Mouse (Mus musculus) large intestine, adult 2 months (tissue): ENCODE results near the gene Ubc. TPM values are rescaled to one million over a fixed set of nuclear protein-coding genes. Genes with fewer than 3 reads are reported as not detected.

ENCODE experiments used
- DNase-seq: peaks from one replicate; pipeline ENCODE4 v3.0.0-alpha.2; 2012; ENCODE audit warnings: low read depth, low spot score
- WGBS: fragments of 180-500 bp; shearing (Covaris S2); methylation state at CpG from one replicate; pipeline ENCODE4 v1.1.7; 2018; 5-methylcytosine and 5-hydroxymethylcytosine counted together
- polyA plus RNA-seq: library from polyadenylated mRNA; depleted of rRNA; stranded (reverse); fragments of >200 nt; gene quantifications from 2 replicates; pipeline ENCODE4 v1.2.3, GENCODE M21; 2012

Gene Ubc
- polyA plus RNA-seq, 1 experiment = 628 TPM

DNA sequence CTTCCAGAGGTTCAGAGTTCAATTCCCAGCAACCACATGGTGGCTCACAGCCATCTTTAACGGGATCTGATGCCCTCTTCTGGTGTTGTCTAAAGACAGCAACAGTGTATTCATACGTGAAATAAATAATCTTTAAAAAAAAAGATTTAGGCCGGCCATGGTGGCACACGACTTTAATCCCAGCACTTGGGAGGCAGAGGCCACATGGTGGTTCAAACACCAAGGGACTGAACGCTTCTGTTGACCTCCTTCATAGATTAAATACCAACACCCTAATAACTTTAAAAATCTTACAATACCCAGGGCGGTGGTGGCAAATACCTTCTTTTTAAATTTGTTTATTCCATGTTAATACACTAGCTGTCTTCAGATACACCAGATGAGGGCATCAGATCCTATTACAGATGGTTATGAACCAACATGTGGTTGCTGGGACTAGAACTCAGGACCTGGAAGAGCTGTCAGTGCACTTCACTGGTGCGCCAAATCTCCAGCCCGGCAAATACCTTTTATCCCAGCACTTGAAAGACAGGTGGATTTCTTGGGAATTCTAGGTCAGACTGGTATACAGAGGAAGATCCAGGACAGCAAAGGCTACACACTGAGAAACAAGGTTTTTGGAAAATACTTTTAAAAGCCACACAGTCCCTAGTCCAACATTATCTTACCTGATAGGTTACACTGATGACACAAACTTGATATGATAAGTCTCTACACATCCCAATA lies 4.6 kb downstream of the Ubc start:
- 33% methylated on average over 8 of the region's 8 CpGs for WGBS
- no peak for DNase-seq

DNA sequence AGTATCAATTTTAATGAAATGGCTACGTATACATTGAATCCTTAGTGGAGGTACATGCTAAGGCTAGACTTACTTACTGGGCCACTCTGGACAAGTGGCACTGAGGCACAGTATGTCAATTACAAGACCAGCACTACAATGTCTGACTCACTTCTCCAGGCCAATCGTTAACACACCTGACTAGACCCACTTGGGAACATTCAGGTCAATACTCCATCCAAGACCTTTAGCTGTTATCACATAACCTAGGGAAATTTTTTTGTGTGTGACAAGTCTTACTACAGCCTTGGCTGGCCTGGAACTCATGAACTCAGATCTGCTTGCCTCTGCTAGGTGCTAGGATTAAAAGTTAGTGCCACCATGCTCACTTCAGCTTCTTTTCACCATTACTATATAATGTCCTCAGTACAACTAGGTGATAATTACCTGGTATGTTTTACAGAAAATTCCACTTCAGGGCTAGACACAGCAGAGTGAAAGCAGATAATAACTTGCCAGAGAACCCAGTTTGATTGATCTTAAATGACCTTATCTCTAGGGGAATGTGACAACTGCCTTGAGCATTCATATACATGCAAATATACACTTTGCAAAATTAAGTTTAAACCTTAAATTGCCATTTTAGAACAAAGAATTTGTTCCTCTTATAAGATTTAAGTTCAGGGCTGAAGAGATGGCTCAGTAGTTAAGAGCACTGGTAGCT lies 5.3 kb downstream of the Ubc start:
- no peak for DNase-seq
- 49% methylated on average over 2 of the region's 2 CpGs for WGBS

DNA sequence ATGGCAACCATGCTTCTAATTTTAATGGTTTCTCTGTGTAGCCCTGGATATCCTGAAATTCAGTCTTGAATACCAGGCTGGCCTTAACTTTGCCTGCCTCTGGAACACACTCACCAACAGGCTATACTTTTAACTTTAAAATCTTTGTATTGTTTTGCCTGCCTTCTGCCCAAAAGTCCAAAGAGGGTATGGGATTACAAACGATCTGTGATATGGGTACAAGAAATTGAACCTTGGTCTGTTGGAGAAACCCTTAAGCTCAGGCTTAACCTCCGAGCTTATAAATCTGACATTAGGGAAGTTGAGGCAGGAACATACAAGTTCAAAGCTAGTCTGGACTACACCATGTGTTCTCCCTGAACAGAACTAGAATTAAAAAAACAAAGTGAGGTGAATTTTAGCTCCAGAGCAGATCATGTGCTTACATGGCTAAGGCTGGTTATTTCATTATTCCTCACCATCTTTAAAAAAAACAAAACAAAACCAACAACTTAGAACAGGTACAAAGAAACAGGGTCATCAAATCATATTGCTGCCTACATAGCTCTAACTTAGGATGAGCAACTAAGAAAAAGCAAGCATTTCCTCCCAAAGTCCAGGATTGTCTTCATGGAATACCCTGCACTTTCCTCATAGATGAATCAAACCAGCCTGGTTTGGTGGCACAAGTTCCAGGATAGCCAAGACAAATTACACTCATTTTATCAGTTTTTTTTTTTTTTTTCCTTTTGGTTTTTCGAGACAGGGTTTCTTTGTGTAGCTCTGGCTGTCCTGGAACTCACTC lies 6.2 kb downstream of the Ubc start:
- no peak for DNase-seq
- WGBS = 41% methylated on average over 3 of the region's 3 CpGs

DNA sequence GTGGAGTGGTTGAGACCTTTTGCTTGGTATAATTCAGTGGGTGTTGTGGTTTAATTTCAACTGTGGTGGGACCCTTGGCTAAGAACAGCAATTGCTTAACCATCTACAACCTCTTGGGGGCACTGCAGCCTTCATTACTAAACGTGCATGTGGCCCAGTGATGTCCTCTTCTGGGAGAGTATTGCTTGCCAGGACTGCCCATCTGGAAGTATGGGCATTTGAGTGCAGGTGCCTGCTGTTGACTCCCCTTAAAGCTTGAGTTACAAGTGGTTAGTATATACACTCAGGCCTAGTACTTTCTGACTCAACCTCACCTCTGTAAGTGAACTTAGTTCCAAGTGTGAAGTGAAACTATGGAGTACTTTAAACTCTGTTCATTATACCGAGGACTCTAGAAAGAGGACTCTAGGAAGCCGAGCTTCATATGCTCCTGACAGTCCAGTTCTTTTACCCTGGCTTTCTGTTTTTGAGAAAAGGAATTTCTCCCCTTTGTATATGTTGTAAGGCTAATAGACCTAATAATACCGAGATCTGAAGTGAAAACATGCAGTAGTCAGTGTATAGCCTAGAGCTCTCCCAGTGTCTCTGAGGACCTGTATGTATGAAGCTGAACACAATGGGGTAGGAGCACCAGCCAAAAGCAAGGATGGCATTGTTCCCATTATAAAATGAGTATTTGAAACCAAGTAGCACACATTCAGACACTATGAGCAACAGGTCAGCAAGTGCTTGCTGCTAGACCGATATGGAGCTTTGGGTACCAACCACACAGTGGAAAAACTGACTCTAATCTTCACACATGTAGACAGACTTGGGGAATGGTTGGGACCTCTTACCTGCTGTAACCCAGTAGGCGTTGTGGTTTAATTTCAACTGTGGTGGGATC lies 7.1 kb downstream of the Ubc start:
- no peak for DNase-seq
- WGBS = 24% methylated on average over 6 of the region's 6 CpGs

DNA sequence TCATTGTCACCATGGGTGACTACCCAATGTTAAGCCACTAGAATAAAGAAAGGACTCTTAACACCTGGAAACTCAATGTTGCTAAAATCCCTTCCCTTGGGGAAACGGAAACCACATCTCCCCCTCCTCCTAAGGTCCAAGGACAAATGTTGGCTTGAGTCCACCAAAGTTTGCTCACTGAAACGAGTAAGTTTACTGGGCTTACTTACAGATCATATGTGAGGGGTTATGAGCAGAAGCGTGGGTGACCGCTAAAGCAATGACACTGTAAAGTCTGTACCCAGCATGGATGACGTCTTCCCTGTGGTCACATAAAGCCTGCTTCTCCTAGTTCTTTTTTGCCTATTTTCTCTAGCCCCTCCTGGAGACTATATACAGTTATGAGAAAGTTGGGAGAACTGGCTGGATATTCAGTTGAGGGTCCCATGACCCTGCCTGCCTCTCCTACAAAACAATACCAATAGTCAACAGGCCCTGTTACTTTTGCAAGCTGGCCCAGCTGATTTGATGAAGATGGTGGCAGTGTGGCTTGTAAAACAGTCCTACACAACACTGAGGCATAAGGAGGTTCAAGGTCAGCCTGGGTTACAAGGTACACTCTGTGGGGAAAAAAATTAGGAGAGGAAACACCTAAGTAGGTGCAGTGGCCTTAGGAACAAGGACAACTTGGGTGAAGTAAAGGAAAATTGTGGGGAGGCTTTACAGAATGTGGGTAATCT lies 7.9 kb downstream of the Ubc start:
- DNase-seq = no peak
- 30% methylated on average over 5 of the region's 5 CpGs for WGBS

DNA sequence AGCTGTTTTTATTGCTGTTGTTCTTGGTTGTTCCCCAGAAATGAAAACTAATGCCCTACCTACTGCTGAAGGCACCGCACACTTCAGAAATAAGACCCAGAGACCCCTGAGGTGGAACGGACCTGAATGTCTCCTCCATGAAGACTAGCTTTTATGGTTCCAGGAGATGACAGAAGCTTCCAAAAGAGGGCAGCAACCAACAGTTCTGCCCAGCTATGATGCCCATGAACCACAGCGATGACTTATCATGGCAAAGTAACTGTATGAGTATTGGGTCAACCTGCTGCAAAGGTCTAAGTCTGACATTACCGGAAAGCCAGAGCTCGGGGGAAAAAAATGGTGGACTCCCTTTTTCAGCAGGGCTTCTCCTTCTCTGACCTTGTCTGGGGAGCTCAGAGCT lies 11.1 kb downstream of the Ubc start:
- 64% methylated on average over 5 of the region's 5 CpGs for WGBS
- DNase-seq = no peak

DNA sequence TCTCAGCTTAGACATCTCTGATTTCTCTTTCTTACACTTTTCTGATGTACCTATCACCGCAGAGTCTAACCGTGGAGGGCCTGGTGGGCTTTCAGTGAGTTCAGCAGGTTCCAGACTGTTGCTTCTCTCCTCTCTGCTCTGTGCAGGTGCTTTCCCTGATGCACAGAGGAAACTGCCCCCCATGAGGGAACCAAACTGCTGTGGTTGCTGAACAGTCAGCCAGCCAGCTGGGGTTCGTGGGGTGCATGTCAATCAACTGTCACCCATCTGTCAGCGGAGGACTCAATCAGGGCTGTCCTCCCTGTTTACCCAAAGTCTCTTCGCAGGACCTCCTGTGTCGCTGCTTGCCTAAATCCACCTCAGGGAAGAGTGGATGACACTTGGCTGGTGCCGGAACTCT lies 12.8 kb downstream of the Ubc start:
- 74% methylated on average over 7 of the region's 7 CpGs for WGBS
- DNase-seq = no peak

DNA sequence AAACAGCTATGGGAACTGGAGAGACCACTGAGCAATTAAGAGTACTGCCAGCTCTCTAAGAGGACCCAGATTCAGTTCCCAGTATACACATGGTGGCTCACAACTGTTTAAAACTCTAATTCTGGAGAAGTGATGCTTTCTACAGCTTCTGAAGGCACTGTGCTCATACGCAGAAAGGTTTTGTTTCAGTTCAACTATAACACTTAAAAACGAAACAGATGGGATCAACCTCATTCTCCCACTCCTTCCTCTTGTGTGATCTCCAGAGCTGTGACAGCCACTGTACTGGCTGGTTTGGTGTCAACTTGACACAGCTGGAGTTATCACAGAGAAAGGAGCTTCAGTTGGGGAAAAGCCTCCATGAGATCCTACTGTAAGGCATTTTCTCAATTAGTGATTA lies 14.1 kb downstream of the Ubc start:
- 72% methylated on average over 2 of the region's 2 CpGs for WGBS
- no peak for DNase-seq

DNA sequence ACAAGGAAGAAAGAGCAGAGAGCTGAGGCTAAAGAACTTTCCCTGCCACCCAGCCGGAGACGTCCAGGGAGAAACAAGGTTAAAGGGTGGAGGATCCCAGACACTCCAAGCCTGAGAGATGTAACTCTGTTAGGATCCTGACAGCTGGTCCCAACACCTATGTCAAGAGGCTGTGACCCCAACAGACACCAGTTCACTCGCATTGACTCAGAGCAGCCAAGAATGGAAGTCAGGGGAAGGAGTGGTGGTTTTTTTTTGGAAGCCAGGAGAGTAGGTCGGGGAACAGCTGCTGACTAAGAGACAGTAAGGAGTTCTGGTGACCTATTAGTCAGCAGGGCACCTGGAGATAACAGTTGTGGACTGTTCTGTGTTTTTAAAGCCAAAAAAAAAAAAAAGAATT lies 18.0 kb downstream of the Ubc start:
- WGBS = 71% methylated on average over 4 of the region's 4 CpGs
- no peak for DNase-seq

DNA sequence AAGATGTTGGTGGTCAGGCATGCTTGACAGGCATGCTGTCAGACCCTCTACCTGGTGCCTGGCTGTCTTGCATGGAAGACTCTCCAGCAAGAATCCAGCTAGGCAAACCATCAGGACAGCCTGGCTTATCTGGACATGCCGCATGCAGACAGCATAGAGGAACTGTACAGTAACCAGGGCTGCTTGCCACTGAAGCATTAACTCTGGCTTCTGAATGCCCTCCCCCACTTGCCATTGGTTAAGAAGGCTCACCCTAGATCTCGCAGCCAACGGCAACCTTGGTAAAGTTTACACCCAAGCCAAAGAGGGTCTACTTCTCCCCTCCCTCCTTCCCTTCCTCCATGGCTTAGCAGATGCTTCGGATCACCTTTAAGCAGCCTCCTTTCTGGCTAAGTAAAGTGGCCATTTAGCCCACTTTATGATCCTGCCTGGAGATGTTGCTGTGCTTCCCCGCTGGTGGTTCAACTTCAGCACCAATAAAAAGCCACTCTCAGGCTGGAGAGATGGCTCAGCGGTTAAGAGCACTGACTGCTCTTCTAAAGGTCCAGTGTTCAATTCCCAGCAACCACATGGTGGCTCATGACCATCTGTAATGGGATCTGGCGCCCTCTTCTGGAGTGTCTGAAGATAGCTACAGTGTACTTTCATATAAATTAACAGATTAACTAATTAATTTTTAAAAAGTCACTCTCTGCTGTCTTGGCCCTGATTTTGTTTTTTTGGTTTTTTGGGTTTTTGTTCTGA lies 18.9 kb downstream of the Ubc start:
- no peak for DNase-seq
- 67% methylated on average over 7 of the region's 7 CpGs for WGBS

DNA sequence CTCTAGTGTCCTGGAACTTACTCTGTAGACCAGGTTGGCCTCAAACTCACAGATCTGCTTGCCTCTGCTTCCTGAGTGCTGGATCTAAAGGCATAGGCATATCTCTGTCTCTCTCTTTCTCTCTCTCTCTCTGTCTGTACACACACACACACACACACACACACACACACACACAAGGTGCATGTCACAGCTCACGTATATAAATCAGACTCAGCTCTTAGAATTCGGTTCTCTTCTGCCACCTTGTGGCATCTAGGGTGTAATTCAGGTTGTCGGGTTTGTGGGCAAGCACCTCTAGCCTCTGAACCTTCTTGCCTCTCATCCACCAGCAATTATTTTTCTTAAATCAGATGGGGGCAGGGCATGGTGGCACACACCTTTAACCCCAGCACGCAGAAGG lies 21.4 kb downstream of the Ubc start:
- WGBS = 4% methylated on average over 4 of the region's 4 CpGs
- no peak for DNase-seq

DNA sequence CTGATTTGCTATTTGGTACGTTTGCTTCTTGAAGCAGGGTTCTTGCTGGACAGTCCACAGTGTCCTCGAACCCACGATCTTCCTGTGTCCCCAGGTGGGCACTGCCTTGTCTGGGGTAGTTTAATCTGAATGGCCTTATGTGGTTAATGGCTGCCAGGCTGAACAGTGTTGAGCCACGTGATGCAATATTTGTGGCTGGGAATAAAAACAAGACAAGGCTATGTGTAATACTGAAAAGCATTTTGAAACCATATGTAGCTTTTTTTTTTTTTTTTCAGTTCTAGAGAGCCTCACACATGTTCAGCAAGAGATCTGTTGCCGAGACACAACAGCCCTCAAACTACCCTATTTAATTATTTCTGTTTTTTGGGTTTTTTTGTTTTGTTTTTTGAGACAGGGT lies 21.8 kb downstream of the Ubc start:
- 63% methylated on average over 5 of the region's 5 CpGs for WGBS
- no peak for DNase-seq

DNA sequence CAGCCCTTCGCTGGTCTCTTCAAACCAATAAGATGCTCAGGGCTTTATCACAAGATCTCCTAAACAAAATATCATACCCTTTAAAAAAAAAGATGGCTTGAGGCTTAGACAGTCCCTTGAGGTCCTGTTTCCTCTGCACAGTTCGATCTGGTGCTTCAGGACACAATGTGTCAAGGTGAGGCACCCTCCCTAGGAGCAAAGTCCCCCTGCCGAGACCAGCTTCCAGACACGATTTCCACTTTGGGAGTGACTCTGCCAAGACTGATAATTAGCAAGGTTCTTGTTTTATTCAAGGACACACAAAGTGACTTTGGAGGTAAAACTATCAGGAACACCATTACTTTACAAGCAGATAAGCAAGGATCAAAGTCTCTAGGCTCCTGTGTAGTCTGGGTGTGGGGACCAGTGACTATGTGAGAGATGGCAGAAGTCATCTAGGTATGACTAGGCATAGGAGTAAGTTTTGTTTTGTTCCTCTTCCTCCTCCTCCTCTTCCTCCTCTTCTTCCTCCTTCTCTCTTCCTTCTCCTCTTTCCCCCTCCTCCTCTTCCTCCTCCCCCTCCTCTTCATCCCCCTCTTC lies 25.1 kb downstream of the Ubc start:
- DNase-seq = no peak
- 34% methylated on average over 4 of the region's 4 CpGs for whole genome bisulfite sequencing

DNA sequence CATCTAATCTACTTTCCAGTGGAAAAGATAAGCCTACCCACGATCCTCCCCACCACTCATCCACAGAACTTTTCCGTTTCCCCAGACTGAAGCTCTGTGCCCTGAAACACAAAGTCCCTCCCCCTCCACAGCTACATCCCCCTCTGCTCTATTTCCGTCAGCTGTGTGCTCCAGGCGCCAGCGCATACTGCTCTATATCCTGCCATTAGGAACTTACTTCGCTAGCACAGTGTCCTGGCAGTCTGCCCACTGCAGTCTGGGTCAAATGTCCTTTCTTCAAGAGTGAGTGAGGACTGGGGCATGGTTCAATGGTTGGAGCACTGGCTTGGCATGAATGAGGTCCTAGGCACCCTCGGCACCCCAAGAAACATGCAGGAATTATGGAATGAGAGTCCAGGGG lies 26.1 kb downstream of the Ubc start:
- 50% methylated on average over 7 of the region's 7 CpGs for WGBS
- no peak for DNase-seq

DNA sequence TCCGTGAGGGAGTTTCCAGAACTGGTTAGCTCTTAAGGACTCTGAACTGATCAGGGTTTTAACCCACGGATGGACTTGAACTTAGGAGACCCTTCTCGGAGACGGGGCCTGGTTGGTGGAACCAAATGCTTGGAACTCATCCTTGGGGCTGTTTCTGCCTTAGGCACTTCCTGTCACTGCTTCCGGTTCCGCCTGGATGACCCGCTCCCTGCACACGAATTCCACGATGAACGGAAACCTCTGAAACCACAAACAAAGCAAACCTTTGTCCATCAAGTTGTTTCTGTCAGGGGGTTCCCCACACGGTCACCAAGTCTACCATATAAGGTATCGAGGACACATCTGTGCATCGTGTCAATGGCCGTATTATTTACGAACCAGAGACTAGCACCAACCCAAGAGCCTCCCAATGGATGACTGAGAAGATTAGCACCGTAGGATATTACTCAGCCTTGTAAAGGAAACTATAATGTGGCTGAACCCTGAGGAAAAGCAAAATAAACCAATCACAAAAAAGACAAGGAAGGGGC lies 29.0 kb downstream of the Ubc start:
- DNase-seq = no peak
- WGBS = 67% methylated on average over 16 of the region's 16 CpGs

DNA sequence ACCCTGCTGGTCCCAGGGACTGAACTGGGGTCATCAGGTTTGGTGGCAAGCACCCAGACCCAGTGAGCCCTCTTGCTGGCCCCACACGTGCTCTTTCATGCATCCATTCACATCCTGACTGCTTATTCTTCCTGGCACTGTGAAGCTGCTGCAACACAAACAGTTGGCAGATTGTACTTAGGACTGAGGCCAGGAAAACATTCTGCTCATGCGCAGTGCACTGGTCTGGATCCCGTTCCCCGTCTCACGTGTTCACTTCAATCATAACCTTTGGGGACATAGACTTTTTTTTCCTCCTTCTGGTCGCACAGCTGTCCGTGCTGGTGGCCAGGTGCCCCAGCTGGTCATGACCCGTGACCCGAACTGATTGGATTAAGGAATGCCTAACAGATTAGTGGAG lies 29.4 kb downstream of the Ubc start:
- WGBS = 34% methylated on average over 9 of the region's 9 CpGs
- no peak for DNase-seq

DNA sequence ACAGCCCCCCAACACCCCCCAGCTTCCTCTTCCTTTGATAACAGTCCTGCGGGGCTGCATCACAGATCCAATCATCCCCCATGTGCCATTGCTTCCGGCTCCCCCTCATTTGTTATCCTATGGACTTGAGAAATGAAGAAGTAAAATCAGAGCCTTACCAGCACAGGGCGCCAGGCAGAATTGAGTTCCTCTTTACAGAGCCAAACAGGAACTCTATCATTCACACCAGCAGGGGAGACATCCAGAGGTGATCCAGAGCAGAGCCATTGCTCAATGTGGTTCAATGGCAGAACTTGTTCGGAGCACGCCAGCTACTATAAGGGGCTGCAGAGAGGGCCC lies 31.8 kb downstream of the Ubc start:
- WGBS = 50% methylated on average over 5 of the region's 5 CpGs
- DNase-seq = no peak
